Mouse (Mus musculus) neural tube, embryonic 11.5 days (tissue): ENCODE measurements at regions not wholly inside any gene's neighbourhood (a gene's known extent, or its start where the extent isn't known, plus 50 kb on each side); places are given as distances from the start of the nearest gene placed in this dataset. TPM values are rescaled to one million over a fixed set of nuclear protein-coding genes. Genes with fewer than 3 reads are reported as not detected.

ENCODE experiments used
- ATAC-seq: fragments of 200-750 bp; cut with Nextera tagmentation; 2 replicates; pipeline ENCODE4 v1.8.0; 2017; ENCODE audit warnings: moderate number of reproducible peaks, mild to moderate bottlenecking, moderate TSS enrichment, moderate library complexity; ENCODE audit not compliant: insufficient read depth, low FRiP score, low TSS enrichment
- DNase-seq: peaks from one replicate; pipeline ENCODE4 v3.0.0-alpha.2; 2015; ENCODE audit warnings: low spot score
- H3K27ac ChIP-seq: fragments of 300-500 bp; sonication (generic); 2 replicates; pipeline ENCODE4 v1.5.1; 2014; ENCODE audit warnings: low read depth, mild to moderate bottlenecking, low read length
- H3K27me3 ChIP-seq: fragments of 300-500 bp; sonication (generic); 2 replicates; pipeline ENCODE4 v1.6.1; 2014; ENCODE audit warnings: mild to moderate bottlenecking, low read length, mixed read lengths; ENCODE audit not compliant: control insufficient read depth, insufficient read depth
- H3K36me3 ChIP-seq: fragments of 300-500 bp; sonication (generic); 2 replicates; pipeline ENCODE4 v1.6.1; 2014; ENCODE audit warnings: mild to moderate bottlenecking, low read length, moderate library complexity, mixed read lengths; ENCODE audit not compliant: control insufficient read depth, insufficient read depth
- H3K4me1 ChIP-seq: fragments of 300-500 bp; sonication (generic); 2 replicates; pipeline ENCODE4 v1.6.1; 2014; ENCODE audit warnings: low read length, mixed read lengths; ENCODE audit not compliant: control insufficient read depth, insufficient read depth
- H3K4me2 ChIP-seq: fragments of 300-500 bp; sonication (generic); 2 replicates; pipeline ENCODE4 v1.6.1; 2014; ENCODE audit warnings: low read depth, mild to moderate bottlenecking, moderate library complexity
- H3K4me3 ChIP-seq: fragments of 300-500 bp; sonication (generic); 2 replicates; pipeline ENCODE4 v1.5.1; 2014; ENCODE audit warnings: low read depth, low read length
- H3K9ac ChIP-seq: fragments of 300-500 bp; sonication (generic); 2 replicates; pipeline ENCODE4 v1.6.1; 2014; ENCODE audit warnings: mild to moderate bottlenecking, low read length
- H3K9me3 ChIP-seq: fragments of 300-500 bp; sonication (generic); 2 replicates; pipeline ENCODE4 v1.6.1; 2016; ENCODE audit warnings: low read length; ENCODE audit not compliant: control insufficient read depth
- WGBS: fragments of 180-500 bp; shearing (Covaris S2); extraction: QIAGEN DNeasy Blood & Tissue Kit; methylation state at CpG from one replicate; pipeline ENCODE4 v1.1.7; 2014; 5-methylcytosine and 5-hydroxymethylcytosine counted together
- microRNA-seq: library from miRNA; unstranded; fragments of <30 nt; microRNA quantifications from one replicate; pipeline ENCODE4, GENCODE M21; 2016

GRCm38 (mm10) chr13:7093072-7093649 is 444.6 kb upstream of the Pfkp start:
- no peak overlapping the region for H3K4me2 ChIP-seq
- DNase-seq: no peak
- H3K27ac ChIP-seq: no peak overlapping the region
- H3K4me3 ChIP-seq: no peak overlapping the region
- H3K9ac ChIP-seq: no peak overlapping the region
- H3K9me3 ChIP-seq: no peaks in the 10 kb centered on the region
- 83% methylated on average over 11 of the region's 11 CpGs for WGBS
- H3K27me3 ChIP-seq: no peaks in the 10 kb centered on the region
- H3K4me1 ChIP-seq: no peaks in the 10 kb centered on the region
- no peak for ATAC-seq
- no peaks in the 10 kb centered on the region for H3K36me3 ChIP-seq

DNA sequence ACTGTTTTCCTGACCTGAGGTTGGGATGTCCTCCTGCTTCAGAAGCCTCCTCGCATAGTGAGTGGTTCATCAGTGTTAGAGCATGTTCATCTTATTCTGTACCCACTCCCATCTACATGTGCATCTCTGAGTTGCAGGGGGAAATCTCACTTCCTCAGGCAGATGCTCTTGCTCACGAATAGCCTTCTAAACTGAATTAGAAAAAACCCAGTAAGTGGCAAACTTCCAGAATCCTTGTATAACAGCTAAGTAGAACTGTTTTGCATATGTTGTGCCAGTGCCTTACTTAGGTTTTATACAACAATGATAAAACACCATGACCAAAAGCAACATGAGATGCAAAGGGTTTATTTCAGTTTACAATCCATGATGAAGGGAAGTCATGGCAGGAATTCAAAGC is 442.3 kb upstream of the Pfkp start:
- no peaks in the 10 kb centered on the region for H3K9me3 ChIP-seq
- H3K27me3 ChIP-seq: no peaks in the 10 kb centered on the region
- no peaks in the 10 kb centered on the region for H3K4me1 ChIP-seq
- DNase-seq (no peak), ATAC-seq (no peak)
- WGBS: 90% methylated on average over 2 of the region's 2 CpGs
- no peak overlapping the region for H3K4me2 ChIP-seq
- H3K36me3 ChIP-seq: no peaks in the 10 kb centered on the region
- no peak overlapping the region for H3K27ac ChIP-seq
- no peak overlapping the region for H3K9ac ChIP-seq
- H3K4me3 ChIP-seq: no peak overlapping the region

DNA sequence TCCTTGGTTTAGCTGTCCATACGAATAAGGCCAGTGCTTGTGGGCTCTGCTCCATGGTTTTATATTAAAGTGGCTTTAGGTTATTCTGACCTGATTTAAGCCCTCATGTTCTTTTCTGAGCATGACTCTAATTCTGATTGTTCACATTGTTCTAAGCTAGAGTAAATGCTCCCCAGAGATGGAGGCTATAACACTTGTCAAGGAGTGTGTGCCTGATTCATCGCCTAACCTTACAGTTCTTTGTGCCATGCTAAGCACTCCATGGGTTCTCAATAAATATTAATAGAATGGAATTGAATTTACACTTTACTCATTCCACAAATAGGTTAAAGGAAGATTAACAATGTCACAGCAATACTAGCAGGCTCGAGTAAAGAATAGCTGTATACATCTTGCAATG is 417.6 kb upstream of the Pfkp start:
- Histone ChIP-seq H3K4me3 (no peak overlapping the region), H3K27ac (no peak overlapping the region; the same call in 1 of the 2 replicates), H3K4me2 (no peak overlapping the region), H3K27me3 (no peaks in the 10 kb centered on the region), H3K9me3 (no peaks in the 10 kb centered on the region), H3K4me1 (no peaks in the 10 kb centered on the region), H3K36me3 (no peaks in the 10 kb centered on the region), H3K9ac (no peak overlapping the region)
- DNase-seq (no peak), ATAC-seq (peak; percentile 73; the same call in 1 of the 2 replicates)
- WGBS: 73% methylated on average over 3 of the region's 3 CpGs

DNA sequence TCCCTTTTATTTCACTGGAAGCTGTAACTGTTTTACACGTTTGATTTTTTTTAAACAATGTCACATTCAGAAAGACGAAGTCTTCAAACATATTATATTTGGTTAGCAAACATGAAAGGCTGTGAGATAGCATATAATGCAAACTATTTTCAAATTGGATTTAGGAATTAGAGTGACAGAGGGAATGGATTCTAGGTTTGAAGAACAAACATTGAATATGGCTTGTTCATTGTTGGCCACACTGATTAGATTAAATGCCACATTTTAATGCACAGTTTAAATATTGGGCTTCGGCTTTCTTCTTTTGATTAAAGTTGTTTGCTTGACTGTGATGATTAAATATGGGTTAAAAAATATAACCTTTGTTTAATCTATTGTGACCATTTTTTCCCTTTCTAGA is 415.1 kb upstream of the Pfkp start:
- H3K4me2 ChIP-seq: no peak overlapping the region
- 88% methylated on average over 3 of the region's 3 CpGs for WGBS
- no peak for ATAC-seq
- no peaks in the 10 kb centered on the region for H3K9me3 ChIP-seq
- H3K27ac ChIP-seq: no peak overlapping the region
- no peak for DNase-seq
- no peak overlapping the region for H3K9ac ChIP-seq
- H3K4me3 ChIP-seq: no peak overlapping the region
- H3K27me3 ChIP-seq: no peaks in the 10 kb centered on the region
- H3K4me1 ChIP-seq: no peaks in the 10 kb centered on the region
- H3K36me3 ChIP-seq: no peaks in the 10 kb centered on the region

DNA sequence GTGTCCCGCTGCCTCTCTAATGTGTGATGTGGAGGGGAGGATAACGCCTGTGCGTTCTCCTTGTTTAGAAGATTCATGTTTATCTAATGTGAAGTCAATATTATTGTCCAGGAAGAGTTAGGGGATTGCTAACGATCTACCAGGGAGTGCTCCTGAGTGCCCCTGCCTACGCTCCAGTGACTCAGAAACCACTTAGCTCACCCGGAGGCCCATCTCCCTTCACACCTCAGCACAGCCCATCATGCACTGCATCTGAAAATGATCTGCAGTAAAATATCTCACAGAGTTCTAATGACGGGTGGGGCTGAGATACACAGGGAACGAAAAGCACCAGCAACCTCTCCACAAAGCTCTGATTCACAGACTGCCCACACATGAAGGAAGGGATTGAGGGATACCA is 409.0 kb upstream of the Pfkp start:
- WGBS: 71% methylated on average over 8 of the region's 8 CpGs
- ATAC-seq (no peak), DNase-seq (peak; percentile 16)
- Histone ChIP-seq H3K4me1 (no peaks in the 10 kb centered on the region), H3K36me3 (no peaks in the 10 kb centered on the region), H3K9ac (no peak overlapping the region), H3K27me3 (no peaks in the 10 kb centered on the region), H3K4me3 (no peak overlapping the region), H3K9me3 (no peaks in the 10 kb centered on the region), H3K4me2 (no peak overlapping the region), H3K27ac (no peak overlapping the region)

Small RNA genes in the stretch of these regions (microRNA-seq; reads per million reads assigned to microRNA genes)
- gene Gm22689: not detected
